Mouse (Mus musculus) neural tube, embryonic 13.5 days (tissue): ENCODE data around the gene Poln. TPM values are rescaled to one million over a fixed set of nuclear protein-coding genes. Genes with fewer than 3 reads are reported as not detected.

Experiments used
- polyA plus RNA-seq: library from polyadenylated mRNA; unstranded; fragments of >200 nt; fragmentation: Nextera tagmentation; extraction: Ambion mirVana; gene quantifications from 2 replicates; pipeline ENCODE4 v1.2.1, GENCODE M21; 2015

The Poln gene
- polyA plus RNA-seq, 1 experiment from 2014 or later: 0.29 TPM

Other genes starting within 250 kb of the Poln start
- gene Nelfa, start 233.0 kb downstream of the Poln start, polyA plus RNA-seq: 38.5 and 42.6 TPM in 2 replicates
- 369 and 526 TPM in 2 replicates for gene Gm1673, start 186.0 kb downstream of the Poln start, polyA plus RNA-seq
- 4.3 and 4.7 TPM in 2 replicates for gene Nat8l, start 173.5 kb downstream of the Poln start, polyA plus RNA-seq
- 15.2 and 17.9 TPM in 2 replicates for gene Haus3, start 79 bp upstream of the Poln start, polyA plus RNA-seq
- gene Mxd4, start 18.3 kb upstream of the Poln start, polyA plus RNA-seq: 27.0 and 31.6 TPM in 2 replicates
- gene Zfyve28, start 119.0 kb upstream of the Poln start, polyA plus RNA-seq: 5.6 and 6.9 TPM in 2 replicates
- gene Cfap99, start 119.2 kb upstream of the Poln start, polyA plus RNA-seq: not detected in 2 replicates
- 134 and 135 TPM in 2 replicates for gene Rnf4, start 166.8 kb upstream of the Poln start, polyA plus RNA-seq
- gene Fam193a, start 200.5 kb upstream of the Poln start, polyA plus RNA-seq: 14.3 and 15.2 TPM in 2 replicates